Mouse (Mus musculus): ENCODE results near the gene Aida. TPM values are rescaled to one million over a fixed set of nuclear protein-coding genes. Genes with fewer than 3 reads are reported as not detected.

Aida gene
- polyA plus RNA-seq (2014; fragmentation: Nextera tagmentation; extraction: Ambion mirVana), result 29.0 and 29.2 TPM in 2 replicates

DNA sequence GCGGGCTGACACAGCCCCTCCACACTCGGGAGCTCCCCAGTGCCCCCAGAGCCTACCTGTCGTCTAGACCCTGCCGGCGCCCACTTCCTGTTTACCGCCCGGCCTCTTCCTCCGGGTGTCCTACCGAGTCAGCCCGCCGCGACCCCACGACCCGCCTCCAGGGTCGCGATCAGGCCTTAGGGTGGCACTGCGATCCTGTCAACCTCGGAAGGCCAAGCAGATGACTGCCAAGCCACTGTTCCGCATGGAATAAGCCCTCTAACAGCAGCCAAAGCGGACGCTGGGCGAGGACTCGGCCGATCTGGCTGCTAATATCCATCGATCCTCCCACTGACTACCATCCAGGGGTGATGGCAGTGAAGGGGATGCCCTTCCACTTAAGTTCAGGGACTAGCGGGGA is at the start of gene Aida:
Gene Aida (plus strand): TSS at position 126 of the 400 bp plus-strand sequence.
- Histone ChIP-seq H3K9ac (replicated peaks; ENCODE audit: low read depth, low read length) (peak within 1 kb of the TSS; percentile 43), H3K9me3 (ENCODE audit: control insufficient read depth, low read length) (no peaks in the 10 kb centered on the region), H3K4me3 (ENCODE audit: low read depth, low read length) (peak within 1 kb of the TSS; percentile 44), H3K27ac (ENCODE audit: low read depth, low read length) (peak within 1 kb of the TSS; percentile 65), H3K27me3 (ENCODE audit: control insufficient read depth, insufficient read depth, low read length) (no peaks in the 10 kb centered on the region), H3K4me2 (ENCODE audit: low read depth, low read length) (peak within 1 kb of the TSS; percentile 51), H3K4me1 (ENCODE audit: control insufficient read depth, insufficient read depth, low read length) (no peaks in the 10 kb centered on the region), H3K36me3 (ENCODE audit: control insufficient read depth, insufficient read depth, low read length) (peaks cover 17% of the 10 kb centered on the region)
- WGBS, result under 1% methylated on average over 26 of the region's 26 CpGs
- peak; percentile 29 for ATAC-seq (ENCODE audit: low read depth)

DNA sequence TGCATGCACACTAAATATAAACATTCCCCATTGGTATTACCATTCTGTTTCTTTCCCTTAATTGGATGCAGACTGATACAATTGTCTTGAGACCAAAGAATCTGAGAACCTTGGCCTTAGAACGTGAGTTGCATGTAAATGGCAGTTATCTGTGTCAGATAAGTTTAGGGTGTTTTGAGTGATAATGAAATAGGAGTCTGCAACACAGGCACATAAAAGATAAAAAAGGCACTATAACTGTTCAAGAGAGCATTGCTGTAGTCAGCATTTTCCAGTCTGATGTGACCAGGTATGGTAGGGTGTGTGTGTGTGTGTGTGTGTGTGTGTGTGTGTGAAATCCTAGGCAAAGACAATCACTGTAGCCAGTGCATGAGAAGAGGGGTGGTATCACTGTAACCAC is 48.2 kb upstream of the Aida start:
- H3K4me3 ChIP-seq (ENCODE audit: low read depth, low read length), result no peak overlapping the region
- no peak overlapping the region for H3K4me2 ChIP-seq (ENCODE audit: low read depth, low read length)
- no peaks in the 10 kb centered on the region for H3K9me3 ChIP-seq (ENCODE audit: control insufficient read depth, low read length)
- WGBS, result 47% methylated on average over 1 of the region's 1 CpGs
- no peaks in the 10 kb centered on the region for H3K27me3 ChIP-seq (ENCODE audit: control insufficient read depth, insufficient read depth, low read length)
- H3K4me1 ChIP-seq (ENCODE audit: control insufficient read depth, insufficient read depth, low read length), result 0 out of 2 replicates have a peak, but pooled peaks cover 3% of the 10 kb centered on the region
- no peak overlapping the region for H3K27ac ChIP-seq (ENCODE audit: low read depth, low read length)
- no peak for ATAC-seq (ENCODE audit: low read depth)
- H3K36me3 ChIP-seq (ENCODE audit: control insufficient read depth, insufficient read depth, low read length), result no peaks in the 10 kb centered on the region
- H3K9ac ChIP-seq (replicated peaks; ENCODE audit: low read depth, low read length), result no peak overlapping the region

DNA sequence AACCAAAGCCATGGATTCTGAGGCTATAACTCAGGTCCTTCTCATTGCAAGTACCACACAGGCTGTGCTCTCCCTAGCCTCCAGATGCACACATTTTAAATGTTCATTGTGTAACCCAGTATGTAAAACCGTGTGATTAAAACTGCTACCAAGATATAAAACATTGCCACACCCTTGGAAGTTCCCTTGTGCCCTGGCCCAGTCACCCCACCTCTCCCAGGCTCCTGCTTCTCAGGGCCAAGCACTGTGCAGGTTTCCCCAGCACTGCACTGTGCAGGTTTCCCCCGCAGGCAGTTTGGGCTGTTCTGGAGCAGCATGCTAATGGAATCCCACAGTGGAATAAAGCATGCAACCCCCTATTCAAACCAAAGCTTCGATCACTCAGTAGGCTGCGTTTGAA is 45.8 kb upstream of the Aida start:
- no peak for ATAC-seq (ENCODE audit: low read depth)
- WGBS, result 59% methylated on average over 4 of the region's 4 CpGs

DNA sequence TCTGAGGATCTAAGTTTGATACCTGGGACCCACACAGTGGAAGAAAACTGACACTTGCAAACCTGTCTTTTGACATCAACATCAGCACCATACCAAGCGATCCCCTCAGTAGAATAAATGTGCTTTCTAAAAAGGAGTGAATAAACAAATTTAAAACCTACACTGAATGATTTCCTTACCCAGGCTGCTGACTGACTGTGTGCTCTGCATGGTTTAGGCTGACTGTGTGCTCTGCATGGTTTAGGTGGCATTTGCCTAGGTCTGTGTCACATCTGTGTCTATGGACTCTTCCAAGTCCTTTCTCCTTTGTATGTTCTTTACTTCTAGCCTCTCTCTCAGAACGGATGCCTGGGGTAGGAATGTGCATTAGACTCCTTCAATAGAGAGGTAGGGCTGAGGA is 44.6 kb upstream of the Aida start:
- H3K9me3 ChIP-seq (ENCODE audit: control insufficient read depth, low read length), result no peaks in the 10 kb centered on the region
- H3K9ac ChIP-seq (replicated peaks; ENCODE audit: low read depth, low read length), result no peak overlapping the region
- 0 out of 2 replicates have a peak, but pooled peaks cover 3% of the 10 kb centered on the region for H3K4me1 ChIP-seq (ENCODE audit: control insufficient read depth, insufficient read depth, low read length)
- no peak overlapping the region for H3K4me3 ChIP-seq (ENCODE audit: low read depth, low read length)
- H3K27me3 ChIP-seq (ENCODE audit: control insufficient read depth, insufficient read depth, low read length), result no peaks in the 10 kb centered on the region
- H3K36me3 ChIP-seq (ENCODE audit: control insufficient read depth, insufficient read depth, low read length), result no peaks in the 10 kb centered on the region
- no peak overlapping the region for H3K4me2 ChIP-seq (ENCODE audit: low read depth, low read length)
- H3K27ac ChIP-seq (ENCODE audit: low read depth, low read length), result no peak overlapping the region
- whole genome bisulfite sequencing, result 85% methylated on average over 2 of the region's 2 CpGs
- ATAC-seq (ENCODE audit: low read depth), result no peak

More for the DNA sequence above, 45.8 kb upstream of the Aida start:
- no peak overlapping the region for H3K4me3 ChIP-seq (ENCODE audit: low read depth, low read length)
- no peaks in the 10 kb centered on the region for H3K9me3 ChIP-seq (ENCODE audit: control insufficient read depth, low read length)
- no peaks in the 10 kb centered on the region for H3K27me3 ChIP-seq (ENCODE audit: control insufficient read depth, insufficient read depth, low read length)
- no peaks in the 10 kb centered on the region for H3K36me3 ChIP-seq (ENCODE audit: control insufficient read depth, insufficient read depth, low read length)
- 0 out of 2 replicates have a peak, but pooled peaks cover 3% of the 10 kb centered on the region for H3K4me1 ChIP-seq (ENCODE audit: control insufficient read depth, insufficient read depth, low read length)
- H3K4me2 ChIP-seq (ENCODE audit: low read depth, low read length), result no peak overlapping the region
- no peak overlapping the region for H3K27ac ChIP-seq (ENCODE audit: low read depth, low read length)
- no peak overlapping the region for H3K9ac ChIP-seq (replicated peaks; ENCODE audit: low read depth, low read length)

DNA sequence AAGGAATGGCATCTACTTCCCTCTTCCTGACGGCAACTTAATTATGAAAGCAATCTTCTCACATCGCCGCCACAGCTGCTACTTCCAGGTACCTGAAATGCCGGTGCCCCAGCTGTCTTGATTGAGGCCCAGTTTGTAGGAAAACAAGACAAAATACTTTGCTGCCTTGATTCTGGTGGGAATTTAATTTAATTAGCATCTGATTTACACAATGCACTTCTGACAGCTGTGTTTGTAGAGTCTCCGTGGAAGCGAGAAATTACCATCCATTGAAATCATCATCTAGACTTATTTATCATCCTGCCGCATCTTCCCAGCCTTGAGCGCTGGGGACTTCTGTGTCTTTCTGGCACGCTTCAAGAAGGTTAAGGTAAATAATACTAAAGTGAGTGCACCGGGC is 43.8 kb upstream of the Aida start:
- no peak overlapping the region for H3K4me2 ChIP-seq (ENCODE audit: low read depth, low read length)
- no peaks in the 10 kb centered on the region for H3K9me3 ChIP-seq (ENCODE audit: control insufficient read depth, low read length)
- 25% methylated on average over 10 of the region's 10 CpGs for WGBS
- no peak overlapping the region for H3K9ac ChIP-seq (replicated peaks; ENCODE audit: low read depth, low read length)
- H3K4me1 ChIP-seq (ENCODE audit: control insufficient read depth, insufficient read depth, low read length), result no peaks in the 10 kb centered on the region
- no peak for ATAC-seq (ENCODE audit: low read depth)
- no peaks in the 10 kb centered on the region for H3K27me3 ChIP-seq (ENCODE audit: control insufficient read depth, insufficient read depth, low read length)
- H3K4me3 ChIP-seq (ENCODE audit: low read depth, low read length), result no peak overlapping the region
- no peaks in the 10 kb centered on the region for H3K36me3 ChIP-seq (ENCODE audit: control insufficient read depth, insufficient read depth, low read length)
- H3K27ac ChIP-seq (ENCODE audit: low read depth, low read length), result no peak overlapping the region

DNA sequence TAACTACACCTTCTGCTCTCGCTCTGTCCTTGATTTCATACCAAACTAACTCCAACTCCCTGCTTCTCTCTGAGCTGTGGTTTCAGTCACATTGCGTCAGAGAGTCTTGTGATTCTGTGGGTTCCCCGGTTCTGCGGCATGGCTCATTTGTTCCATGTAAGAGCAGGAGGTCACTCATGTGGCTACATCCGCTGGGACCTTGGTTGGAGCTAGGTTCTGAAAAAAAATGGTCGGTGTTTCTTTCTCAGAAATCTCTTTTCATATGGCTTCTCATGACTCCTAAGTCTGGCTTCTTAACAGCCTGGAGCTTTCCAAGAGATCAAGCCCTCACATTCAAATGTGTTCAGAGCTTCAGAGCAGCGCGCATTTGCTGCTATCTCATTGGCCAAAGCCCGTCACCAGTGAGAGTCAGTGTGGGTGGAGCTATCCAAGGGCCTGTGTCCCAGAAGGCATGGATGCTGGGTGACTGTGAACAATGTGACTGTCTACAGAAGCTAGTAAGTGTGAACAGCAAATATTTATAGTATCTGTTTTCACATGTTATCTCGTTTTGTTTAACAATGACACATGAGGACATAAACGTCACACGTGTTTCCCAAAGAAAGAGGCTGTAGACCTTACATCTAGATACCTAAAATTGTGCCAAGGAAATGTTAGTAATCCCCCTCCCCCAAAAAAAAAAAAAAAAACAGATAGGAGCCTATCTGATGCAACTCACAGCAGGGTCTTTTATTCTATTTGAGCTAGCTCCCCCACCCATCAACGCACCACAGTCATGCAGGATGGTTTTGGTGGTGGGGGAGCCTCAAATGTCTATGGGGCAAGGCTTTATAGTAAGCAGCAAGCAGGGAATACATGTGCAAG is 32.0 kb upstream of the Aida start:
- Histone ChIP-seq H3K36me3 (ENCODE audit: control insufficient read depth, insufficient read depth, low read length) (no peaks in the 10 kb centered on the region), H3K27ac (ENCODE audit: low read depth, low read length) (no peak overlapping the region), H3K4me2 (ENCODE audit: low read depth, low read length) (no peak overlapping the region), H3K27me3 (ENCODE audit: control insufficient read depth, insufficient read depth, low read length) (no peaks in the 10 kb centered on the region), H3K9ac (replicated peaks; ENCODE audit: low read depth, low read length) (no peak overlapping the region), H3K4me1 (ENCODE audit: control insufficient read depth, insufficient read depth, low read length) (no peaks in the 10 kb centered on the region), H3K4me3 (ENCODE audit: low read depth, low read length) (no peak overlapping the region), H3K9me3 (ENCODE audit: control insufficient read depth, low read length) (no peaks in the 10 kb centered on the region)
- WGBS, result 82% methylated on average over 13 of the region's 13 CpGs
- no peak for ATAC-seq (ENCODE audit: low read depth)

DNA sequence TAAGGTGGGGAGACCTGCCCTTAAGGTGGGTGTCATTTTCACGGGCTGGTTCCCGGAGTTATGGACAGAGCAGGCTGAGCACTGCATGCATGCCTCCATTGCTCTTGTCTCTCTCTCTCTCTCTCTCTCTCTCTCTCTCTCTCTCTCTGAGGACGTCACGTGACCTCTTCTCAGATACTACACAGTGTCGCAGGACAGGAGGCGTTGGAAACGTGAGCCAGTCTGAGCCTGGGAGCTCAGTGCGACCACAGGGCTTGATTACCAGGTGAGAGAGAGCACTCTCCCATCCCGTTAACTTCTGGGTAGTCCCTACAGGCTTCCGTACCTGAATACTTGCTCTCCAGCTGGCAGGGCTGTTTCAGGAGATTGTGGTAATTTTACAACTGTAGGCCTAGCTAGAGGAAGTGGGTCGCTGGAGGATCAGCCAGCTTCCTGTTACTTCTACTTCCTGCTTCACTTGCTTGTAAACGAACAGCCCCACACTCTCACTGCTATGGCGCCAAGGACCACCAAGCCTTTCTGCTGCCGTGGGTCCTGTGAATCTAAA is 30.4 kb upstream of the Aida start:
- 75% methylated on average over 14 of the region's 14 CpGs for WGBS

DNA sequence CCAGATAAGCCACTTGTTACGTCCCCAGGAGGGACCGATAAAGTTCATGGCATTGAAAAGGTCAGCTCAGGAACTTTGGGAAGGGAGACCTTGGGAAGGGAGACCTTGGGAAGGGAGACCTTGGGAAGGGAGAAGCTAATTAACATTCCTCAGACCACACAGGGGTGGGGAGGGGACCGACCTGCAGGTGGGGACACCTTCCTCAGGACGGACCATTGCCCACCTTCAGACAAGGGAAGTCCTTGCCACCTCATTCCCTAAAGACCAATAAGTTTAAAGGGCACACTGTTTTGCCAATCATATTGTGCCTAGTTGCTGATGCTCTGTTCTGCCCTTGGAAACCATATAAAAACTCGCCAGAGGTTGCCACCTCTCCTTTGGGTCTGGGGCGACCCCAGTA is 28.7 kb upstream of the Aida start:
- Histone ChIP-seq H3K4me2 (ENCODE audit: low read depth, low read length) (no peak overlapping the region), H3K27ac (ENCODE audit: low read depth, low read length) (no peak overlapping the region), H3K9ac (replicated peaks; ENCODE audit: low read depth, low read length) (no peak overlapping the region), H3K9me3 (ENCODE audit: control insufficient read depth, low read length) (no peaks in the 10 kb centered on the region), H3K36me3 (ENCODE audit: control insufficient read depth, insufficient read depth, low read length) (no peaks in the 10 kb centered on the region), H3K4me1 (ENCODE audit: control insufficient read depth, insufficient read depth, low read length) (no peaks in the 10 kb centered on the region), H3K27me3 (ENCODE audit: control insufficient read depth, insufficient read depth, low read length) (no peaks in the 10 kb centered on the region), H3K4me3 (ENCODE audit: low read depth, low read length) (no peak overlapping the region)
- 83% methylated on average over 6 of the region's 6 CpGs for WGBS
- no peak for ATAC-seq (ENCODE audit: low read depth)

More for the DNA sequence above, 30.4 kb upstream of the Aida start:
- ATAC-seq (ENCODE audit: low read depth), result no peak
- Histone ChIP-seq H3K27me3 (ENCODE audit: control insufficient read depth, insufficient read depth, low read length) (no peaks in the 10 kb centered on the region), H3K4me2 (ENCODE audit: low read depth, low read length) (no peak overlapping the region), H3K4me3 (ENCODE audit: low read depth, low read length) (no peak overlapping the region), H3K9me3 (ENCODE audit: control insufficient read depth, low read length) (no peaks in the 10 kb centered on the region), H3K27ac (ENCODE audit: low read depth, low read length) (no peak overlapping the region), H3K36me3 (ENCODE audit: control insufficient read depth, insufficient read depth, low read length) (no peaks in the 10 kb centered on the region), H3K4me1 (ENCODE audit: control insufficient read depth, insufficient read depth, low read length) (no peaks in the 10 kb centered on the region), H3K9ac (replicated peaks; ENCODE audit: low read depth, low read length) (no peak overlapping the region)
